Mouse (Mus musculus) left cerebral cortex, postnatal 25 days (tissue): ENCODE data around the gene Tmem39b. TPM values are rescaled to one million over a fixed set of nuclear protein-coding genes. Genes with fewer than 3 reads are reported as not detected.
A peak's percentile ranks its signal among the peaks of the same experiment; 100 is the strongest.
"Not testable (repeated sequence)": the region's sequence is repeated elsewhere in the genome, so short reads cannot be mapped to it uniquely, and the experiment has no call there.

ENCODE experiments used
- DNase-seq, 2 experiments: peaks; one replicate each; pipeline ENCODE4 v3.0.0; 2022; ENCODE audit warnings: low spot score in 2 of 2, mixed read lengths in 1 of 2
- intact Hi-C: fragments of 180-260 bp; cut with DNase I; formaldehyde crosslinking; loops from one replicate; pipeline ENCODE4 v1.15.1; 2025
- total RNA-seq, 2 experiments: library from RNA; stranded (reverse); gene quantifications; 2 replicates each; pipeline ENCODE4 v1.2.3; 2021

Tmem39b gene
- total RNA-seq: 10 to 100 TPM; 13.0 to 13.4 TPM

DNA sequence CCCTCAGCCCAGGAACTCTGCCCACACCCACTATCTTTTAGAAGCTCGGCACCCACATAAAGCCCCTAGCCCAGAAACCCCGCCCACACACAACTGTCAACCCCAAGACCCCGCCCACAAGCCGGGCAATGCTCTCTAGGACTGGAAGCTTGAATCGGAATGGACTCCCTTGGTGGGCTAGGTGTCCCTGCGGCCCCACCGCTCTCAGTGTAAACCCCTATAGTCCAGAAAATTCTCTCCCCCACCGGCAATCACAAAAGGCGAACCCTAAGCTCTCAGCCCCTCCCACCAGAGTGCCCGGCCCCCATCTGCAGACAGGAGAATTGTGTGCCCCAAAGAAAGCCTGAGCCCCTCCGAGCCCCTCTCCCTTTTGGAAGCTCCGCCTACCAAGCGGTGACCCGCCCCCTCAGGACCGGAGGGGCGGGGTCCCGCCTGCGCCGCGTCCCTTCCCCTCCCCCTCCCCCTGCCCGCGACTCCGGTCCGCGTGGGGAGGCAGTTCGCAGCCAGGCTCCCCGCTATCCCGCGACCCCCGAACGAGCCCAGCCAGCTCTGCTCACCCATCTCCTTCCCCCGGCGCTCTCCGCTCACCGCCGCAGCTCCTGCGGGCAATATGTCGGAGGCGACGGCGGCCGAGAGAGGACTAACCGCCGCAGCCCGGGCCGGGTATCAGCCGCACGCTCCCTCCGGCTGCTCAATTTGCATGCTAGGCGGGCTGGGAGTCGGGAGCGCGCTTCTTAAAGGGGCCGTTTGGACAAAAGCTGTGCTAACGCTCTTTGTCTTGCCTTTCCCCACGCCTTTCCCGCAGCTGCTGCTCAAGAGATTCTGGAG lies at the start of gene Tmem39b:
Tmem39b (minus strand) TSS at position 681 of the 828 bp plus-strand sequence.
- peak; percentile 92 to 95 for DNase-seq
- intact Hi-C loops: loop anchor here (1.0 kb wide), 1 partner anchor 24 kb away; the partner anchor contains the start of gene Kpna6

DNA sequence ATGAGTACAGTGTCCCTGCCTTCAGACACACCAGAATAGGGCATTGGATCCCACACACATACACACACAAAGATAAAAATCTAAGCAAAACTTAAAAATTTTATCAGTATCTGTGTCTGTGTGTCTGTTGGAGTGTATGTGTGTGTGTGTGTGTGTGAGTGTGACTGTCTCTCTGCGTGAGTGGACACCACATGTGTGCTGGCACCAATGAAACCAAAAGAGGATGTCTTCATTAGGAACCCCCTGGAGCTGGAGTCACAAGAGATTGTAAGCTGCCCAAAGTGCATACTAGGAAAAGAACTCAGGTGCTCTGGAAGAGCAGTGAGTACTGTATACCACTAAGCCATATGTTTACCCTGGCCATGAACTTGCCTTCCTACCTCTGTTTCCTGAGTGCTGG lies 49.5 kb upstream of the Tmem39b start:
- intact Hi-C loops: no loop called here

DNA sequence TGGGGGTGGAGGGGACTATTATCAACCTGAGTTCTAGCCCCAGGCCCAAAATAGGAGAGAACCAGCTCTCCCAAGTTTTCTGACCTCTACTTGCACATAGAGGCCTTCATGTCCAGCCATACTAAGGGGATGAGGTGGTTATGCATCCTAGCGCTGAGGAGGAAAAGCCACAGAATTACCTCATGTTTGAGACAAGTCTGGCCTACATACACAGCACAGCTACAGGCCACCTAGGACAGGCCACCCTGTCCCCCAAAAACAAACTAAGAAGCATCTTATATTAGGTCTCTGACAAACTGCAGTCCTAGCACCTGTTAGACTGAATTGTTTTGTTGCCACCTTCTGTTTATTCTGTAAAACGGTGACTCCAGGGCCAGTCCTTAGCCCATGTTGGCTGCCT lies 46.9 kb upstream of the Tmem39b start:
- intact Hi-C loops: no loop called here

More for the DNA sequence above, 49.5 kb upstream of the Tmem39b start:
- DNase-seq: no peak

DNA sequence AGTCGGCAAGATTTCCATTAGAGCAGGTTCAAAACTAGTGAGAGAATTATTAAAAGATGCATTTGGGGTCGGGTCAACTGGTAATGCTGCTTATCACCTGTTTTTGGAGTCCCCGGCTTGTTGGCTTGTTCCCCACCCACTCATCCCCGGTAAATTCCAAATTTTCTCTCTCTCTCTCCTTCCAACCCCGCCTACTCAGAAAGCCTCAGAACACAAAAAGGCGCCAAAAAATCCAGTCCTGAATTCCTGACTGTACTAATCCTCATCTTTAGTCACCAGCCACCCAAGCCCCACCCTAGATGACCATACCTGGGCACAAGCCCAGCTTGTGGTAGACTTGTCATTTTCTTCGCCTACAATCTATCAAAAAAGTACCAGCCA lies 46.4 kb upstream of the Tmem39b start:
- intact Hi-C loops: no loop called here
- peak in 1 of 2 experiments; percentile 35 for DNase-seq

More for the DNA sequence above, 46.9 kb upstream of the Tmem39b start:
- DNase-seq: no peak

DNA sequence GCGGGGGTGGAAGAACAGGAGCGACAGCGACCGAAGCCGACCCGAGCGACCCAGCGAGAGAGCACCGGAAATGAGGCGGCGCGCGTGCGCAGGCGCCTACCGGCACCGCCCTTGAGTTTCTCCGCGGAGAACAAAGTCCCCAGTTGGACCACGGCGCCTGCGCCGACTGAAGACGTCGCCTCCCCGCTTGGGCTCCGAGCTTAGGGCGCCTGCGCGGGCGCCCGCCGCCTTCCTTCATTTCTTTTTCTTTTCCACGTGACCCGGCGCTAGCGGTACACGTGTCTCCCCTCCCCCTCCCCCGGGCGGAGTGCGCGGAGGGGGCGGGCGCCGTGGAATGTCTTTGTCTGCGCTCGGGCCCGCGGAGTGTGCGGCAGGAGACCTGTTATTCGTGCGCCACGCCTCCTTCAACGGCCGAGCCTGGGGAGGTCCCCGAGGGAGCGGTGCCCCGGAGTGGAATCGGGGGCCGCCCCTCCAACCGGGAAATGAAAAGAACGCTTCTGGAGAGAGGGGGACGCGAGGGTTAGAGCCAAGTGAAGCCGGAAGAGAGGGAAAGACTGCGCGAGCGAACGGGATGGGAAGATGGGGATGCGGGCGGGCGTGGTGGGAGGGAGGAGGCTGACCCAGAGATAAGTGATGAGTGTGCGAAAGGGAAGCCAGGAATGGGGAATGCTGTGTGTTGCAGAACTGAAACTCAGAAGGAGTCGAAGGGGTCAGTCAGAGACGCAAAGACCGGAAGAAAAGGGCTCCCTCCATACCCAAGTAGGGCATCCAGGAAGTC lies 45.8 kb upstream of the Tmem39b start, which contains the start of gene Khdrbs1:
Khdrbs1 (minus strand) TSS at position 72 of the 778 bp plus-strand sequence.
- intact Hi-C loops: no loop called here
- peak; percentile 94 to 97 for DNase-seq

DNA sequence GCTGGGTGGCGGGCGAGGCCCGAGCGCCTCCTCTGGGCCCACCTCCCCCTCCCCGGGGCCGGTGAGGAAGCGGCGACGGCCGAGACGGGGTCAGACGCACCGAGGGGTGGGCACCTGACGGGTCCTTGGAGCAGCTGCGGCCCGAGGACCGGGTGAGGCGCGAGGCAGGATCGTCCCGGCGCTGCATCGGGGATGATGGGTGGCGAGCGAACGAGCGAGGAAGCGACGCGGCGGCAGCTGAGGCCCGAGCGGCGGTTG lies 45.3 kb upstream of the Tmem39b start:
- intact Hi-C loops: loop anchor here (2.0 kb wide), 1 partner anchor 39 kb away; no protein-coding TSS in a partner anchor
- no peak for DNase-seq

DNA sequence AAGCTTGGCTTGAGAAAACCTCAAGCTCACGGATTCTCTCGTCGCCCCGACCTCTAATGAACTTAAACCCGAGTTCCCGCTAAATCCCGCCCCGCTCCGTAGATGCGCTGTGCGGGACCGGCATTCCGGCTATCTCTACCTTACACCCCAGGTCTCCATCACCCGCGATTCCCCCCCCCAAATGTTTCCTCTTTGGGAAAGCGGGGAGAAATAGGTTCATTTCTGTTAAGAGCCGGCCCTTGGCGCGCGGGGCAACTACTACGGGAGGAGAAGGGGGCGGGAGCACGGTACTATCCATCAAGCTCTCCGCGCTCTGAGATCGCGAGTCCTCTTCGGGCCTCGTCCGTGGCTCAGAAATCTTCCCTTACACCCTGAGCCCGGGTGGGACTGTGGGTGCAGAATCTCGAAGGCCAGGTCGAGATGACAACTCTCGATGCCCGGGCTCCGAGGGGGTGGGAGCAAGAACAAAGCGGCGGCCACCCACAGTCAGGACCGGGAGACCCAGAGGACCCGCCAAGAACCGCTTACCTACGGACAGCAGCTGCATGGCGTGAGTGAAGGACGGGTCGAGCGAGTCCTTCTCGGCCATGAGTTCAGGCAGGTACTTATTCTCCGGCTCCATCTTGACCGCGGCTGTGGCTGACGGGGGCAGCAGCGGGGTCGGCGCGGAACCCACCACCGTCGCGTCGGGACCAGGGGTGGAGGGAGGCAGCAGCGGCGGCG lies 44.8 kb upstream of the Tmem39b start:
- DNase-seq: peak; percentile 36 to 37
- intact Hi-C loops: loop anchor here (2.0 kb wide), 1 partner anchor 39 kb away; no protein-coding TSS in a partner anchor

DNA sequence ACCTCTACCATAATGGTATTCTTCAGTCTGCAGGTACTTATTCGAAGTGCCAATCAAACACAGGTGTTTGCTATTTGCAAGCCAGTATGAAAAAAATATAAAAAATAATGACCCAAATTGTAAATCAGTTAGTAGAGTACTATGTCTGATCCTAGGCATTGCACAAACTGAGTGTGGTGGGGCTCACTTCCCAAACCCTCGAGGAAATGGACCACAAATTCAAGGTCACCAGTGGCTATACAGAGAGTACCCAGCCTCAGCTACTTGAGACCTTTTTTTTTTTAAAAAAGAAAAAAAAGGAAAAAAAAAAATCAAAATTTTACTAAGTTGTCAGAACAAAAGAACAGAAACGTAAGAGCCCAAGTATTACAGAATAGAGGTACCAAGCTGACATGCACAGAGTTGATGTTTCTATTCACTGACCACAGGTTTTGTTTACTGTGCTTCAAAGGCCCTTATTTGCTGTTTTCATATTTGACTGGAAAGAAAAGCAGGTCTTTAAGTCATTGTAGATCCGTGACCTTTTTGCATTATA lies 42.5 kb upstream of the Tmem39b start:
- intact Hi-C loops: no loop called here
- no peak for DNase-seq

DNA sequence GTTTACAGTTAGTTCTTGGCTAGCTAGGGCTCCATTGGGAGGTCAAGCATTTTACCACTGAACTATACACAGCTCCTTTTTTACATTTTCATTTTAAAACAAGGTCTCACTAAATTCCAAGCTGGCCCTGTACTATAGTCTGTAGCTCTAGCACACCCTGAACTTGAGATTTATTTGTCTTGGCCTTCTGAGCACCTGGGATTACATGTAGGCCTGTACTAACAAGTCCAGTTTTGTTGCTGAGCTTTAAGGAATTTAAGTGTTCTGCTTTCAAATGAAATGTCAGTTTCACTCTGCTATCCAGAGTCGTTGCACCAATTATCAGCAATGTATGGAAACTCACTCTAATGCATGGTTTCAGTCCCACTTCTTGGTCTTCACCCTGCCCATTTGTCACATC lies 39.5 kb upstream of the Tmem39b start:
- DNase-seq: no peak
- intact Hi-C loops: no loop called here

DNA sequence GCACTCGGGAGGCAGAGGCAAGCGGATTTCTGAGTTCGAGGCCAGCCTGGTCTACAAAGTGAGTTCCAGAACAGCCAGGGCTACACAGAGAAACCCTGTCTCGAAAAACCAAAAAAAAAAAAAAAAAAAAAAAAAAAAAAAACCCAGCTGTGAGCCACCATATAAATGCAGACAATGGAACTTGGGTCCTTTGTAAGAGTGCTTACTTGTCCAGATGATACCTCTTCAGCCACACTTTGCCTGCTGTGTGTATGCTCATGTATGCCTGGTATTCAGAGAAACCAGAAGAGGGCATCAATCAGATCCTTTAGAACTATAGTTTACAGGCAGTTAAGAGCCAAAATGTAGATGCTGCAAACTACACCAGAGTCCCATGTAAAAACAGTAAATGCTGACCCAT lies 38.8 kb upstream of the Tmem39b start:
- intact Hi-C loops, DNase-seq: not testable (repeated sequence)

DNA sequence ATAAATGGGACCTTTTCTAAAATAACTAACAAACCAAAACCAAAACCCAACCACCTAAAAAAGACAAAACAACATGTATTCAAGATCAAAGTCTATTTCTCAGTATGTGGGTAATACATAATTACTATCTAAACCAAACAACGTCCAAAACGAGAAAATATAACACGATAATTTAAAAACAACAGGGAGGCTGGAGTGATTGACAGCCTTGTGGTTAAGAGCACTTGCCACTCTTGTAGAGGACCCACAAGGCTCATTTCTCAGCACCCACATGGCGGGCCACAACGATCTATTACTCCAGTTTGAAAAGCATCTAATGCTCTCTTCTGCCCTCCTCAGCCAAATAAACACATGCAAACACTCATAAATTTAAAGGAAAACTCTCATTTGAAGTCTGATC lies 34.8 kb upstream of the Tmem39b start:
- intact Hi-C loops: no loop called here
- DNase-seq: no peak

DNA sequence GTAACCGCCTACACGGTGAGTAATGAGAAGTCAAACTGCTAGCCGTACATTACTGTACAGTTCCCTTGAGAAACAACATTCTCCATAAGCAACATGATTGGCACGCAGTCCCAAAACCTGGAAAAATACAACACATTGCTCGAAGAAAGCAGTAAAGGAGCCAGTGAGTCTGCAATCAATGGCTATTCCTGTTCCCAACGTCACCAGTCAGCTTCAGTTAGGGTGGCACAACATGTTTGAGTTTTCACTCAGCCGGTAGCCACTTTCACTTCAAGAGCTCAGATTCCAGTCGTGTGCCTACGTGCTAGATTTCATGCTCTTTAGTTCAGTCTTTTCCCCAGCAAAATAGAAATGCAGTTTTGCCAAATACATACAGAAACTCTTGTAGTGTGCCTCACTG lies 19.7 kb upstream of the Tmem39b start:
- intact Hi-C loops: no loop called here
- DNase-seq: peak; percentile 32 to 76

DNA sequence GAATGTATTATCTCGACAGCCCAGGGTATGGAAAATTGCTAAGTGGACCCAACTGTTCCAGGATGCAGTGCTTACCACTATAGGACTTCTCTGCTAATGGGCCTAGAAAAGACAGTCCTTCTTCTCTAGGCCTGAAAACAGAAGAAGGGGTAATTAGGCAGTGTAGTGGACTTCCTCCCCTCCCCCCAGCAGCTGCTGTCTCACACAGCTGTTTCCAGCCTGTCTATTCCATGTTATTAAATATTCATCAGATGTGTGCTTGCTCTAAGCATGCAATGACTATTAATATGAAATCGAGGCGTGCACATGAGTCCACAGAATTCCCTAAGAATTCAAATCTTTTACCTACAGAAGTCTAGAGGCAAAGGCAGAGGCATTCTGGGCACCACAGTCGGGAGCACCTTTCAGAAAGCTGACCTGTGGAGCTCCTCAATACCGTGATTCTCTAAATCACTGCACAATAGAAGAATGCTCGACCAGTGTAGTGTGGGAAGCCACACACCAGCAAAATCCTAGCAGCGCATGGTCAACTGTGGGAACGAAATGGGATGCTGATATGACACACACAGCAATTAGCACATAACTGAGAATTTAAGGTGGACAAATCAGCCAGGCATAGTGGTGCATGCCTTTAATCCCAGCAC lies 13.0 kb upstream of the Tmem39b start:
- no peak for DNase-seq
- intact Hi-C loops: loop anchor here (10.0 kb wide), 1 partner anchor 375 kb away; no protein-coding TSS in a partner anchor

DNA sequence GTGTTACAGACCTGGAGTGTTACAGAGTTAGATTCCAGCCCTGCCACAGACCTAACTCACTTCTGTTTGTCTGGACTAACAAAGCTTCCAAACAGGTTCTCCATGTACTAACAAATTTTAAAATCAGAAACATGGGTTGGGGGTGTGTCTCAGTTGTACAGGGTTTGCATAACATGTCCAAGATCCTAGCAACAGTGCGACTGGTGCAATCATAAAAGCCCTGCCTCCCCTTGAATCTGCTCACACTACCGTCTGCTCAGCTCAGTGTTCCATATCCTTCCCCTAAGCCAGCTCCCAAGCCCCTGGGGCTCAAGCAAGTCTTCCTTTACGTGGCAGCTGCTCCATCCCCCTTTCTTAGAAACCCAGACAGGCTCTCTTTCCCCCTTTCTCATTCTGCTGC lies 10.1 kb upstream of the Tmem39b start:
- no peak for DNase-seq
- intact Hi-C loops: loop anchor here (10.0 kb wide), 1 partner anchor 378 kb away; no protein-coding TSS in a partner anchor

DNA sequence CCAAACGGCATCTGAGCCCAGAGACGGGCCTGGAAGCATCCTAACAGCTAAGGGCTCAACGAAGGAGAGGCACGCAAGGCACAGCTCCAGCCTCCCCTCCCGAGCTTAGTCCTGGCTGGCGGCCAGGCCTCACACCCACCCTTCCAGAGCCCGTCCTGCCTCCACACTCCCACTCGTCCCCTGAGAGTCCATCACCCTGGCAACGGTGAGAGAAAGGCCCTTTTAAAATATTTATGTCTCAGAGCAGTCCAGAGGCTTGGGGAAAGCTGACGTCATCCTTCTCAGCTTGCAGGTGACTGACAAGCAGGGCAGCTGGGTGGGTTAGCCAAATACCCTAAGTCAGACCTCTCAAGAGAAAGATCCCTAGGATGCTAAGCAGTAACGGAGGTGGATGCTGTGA lies 5.8 kb upstream of the Tmem39b start:
- intact Hi-C loops: loop anchor here (2.0 to 10.0 kb wide), 3 partner anchors 38 to 382 kb away; no protein-coding TSS in a partner anchor
- peak; percentile 83 to 94 for DNase-seq

DNA sequence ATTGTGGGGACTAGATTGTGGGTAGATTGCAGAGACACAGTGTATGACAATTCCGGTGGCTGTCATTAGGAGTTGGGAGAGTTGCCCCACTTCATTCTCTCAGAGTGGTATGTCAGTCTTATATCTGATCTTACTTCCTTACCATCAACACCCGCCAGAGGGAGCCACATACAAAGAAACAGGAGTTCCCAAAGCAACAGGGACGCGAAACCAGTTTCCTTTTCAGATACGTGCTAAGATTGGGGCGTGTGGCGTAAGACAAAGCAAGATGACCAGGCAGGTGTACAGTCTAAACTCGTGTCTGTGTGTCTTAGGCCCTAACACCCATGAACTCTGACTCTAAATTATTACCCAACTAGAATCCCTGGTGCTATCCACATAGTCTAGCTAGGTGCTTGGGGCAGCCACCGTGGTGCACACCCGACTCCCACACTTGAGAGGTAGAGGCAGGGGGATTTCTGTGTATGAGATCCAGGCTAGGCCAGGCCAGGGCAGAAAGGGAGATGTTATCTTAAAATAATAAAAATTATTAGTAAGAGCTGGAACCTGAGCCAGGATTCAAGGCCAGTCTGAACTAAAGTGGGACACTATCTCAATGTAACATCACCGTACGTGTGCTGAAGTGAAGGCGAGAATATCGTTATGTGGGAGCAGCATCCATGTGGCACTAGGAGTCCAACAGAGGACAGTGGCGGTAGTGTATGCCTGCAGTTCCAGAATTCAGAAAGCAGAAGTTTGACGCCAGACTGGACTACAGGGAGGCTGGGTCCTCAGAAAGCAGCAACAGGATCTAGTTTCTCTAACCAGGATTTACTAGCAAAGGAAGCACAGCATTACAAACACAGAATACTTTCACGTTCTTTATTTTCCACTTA lies 5.1 kb upstream of the Tmem39b start:
- DNase-seq: peak; percentile 89 to 95
- intact Hi-C loops: loop anchor here (2.0 to 10.0 kb wide), 4 partner anchors 39 to 383 kb away; partner anchors contain the start of gene Spocd1

DNA sequence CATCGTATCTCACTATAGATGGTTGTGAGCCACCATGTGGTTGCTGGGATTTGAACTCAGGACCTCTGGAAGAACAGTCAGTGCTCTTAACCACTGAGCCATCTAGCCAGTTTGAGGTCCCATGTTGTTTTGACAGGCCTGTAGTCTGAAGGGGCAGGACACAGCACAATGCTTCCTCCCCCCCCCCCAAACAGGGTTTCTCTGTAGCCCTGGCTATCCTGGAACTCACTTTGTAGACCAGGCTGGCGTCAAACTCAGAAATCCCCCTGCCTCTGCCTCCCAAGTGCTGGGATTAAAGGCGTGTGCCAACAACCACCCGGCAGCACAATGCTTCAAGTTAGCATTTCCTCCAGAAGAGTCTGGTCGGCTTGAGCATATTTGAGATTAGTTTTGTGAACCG lies 4.0 kb upstream of the Tmem39b start:
- intact Hi-C loops: loop anchor here (2.0 to 10.0 kb wide), 3 partner anchors 82 to 384 kb away; partner anchors contain the start of gene Spocd1
- DNase-seq: not testable (repeated sequence)

DNA sequence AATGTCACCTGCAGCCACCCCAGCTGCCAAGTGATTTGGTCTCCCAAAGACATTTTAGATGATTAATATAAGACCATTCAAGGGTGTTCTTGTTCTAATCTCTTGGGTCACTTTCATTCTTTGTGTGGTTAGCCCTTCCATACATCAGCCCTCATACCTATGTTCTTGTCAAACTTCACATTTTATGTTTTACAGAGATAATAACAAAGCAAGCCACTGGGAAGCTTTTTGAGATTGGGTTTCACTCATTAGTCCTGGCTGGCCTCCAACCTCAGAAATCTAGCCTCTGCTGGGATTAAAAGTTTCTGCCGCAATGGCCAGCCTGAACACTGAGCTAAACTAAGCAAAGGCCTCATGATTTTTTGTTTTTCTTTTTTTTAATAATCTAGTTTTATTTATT lies 3.6 kb upstream of the Tmem39b start:
- DNase-seq: no peak
- intact Hi-C loops: loop anchor here (2.0 to 10.0 kb wide), 3 partner anchors 82 to 385 kb away; partner anchors contain the start of gene Spocd1
